Mouse (Mus musculus) mesoderm, embryonic 11.5 days (tissue): ENCODE results near the gene Arrdc5.
A peak's percentile ranks its signal among the peaks of the same experiment; 100 is the strongest.
"Not testable (repeated sequence)": the region's sequence is repeated elsewhere in the genome, so short reads cannot be mapped to it uniquely, and the experiment has no call there.

Experiments
- DNase-seq: peaks from one replicate; pipeline ENCODE4 v3.0.0-alpha.2; 2012; ENCODE audit warnings: low read depth, low spot score

Gene Arrdc5

DNA sequence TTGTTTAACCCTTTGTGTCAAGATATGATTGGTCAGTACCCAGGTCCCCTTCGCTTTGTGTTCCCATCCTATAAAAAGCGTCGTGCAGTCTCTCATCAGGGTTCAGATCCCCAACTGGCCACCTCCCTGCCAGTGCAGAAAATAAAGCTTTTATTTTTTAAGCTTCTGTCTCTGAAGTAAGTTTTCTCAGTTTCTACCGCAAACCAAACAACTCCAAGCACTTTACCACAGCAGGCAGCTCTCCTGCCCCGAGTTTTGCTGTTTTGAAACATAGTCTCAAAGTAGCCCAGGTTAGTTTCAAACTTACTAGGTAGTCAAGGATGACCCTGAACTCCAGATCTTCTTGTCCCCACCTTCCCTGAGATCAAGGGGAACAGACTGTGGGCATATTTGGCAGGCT, 21.7 kb downstream of the Arrdc5 start:
- no peak for DNase-seq

- DNase-seq, result no peak
Observed at GRCm38 (mm10) chr17:56277567-56277893, 22.6 kb downstream of the Arrdc5 start.

GRCm38 (mm10) chr17:56276643-56277566, 23.2 kb downstream of the Arrdc5 start, which contains the start of gene Ticam1:
Gene Ticam1 (minus strand): TSS chr17:56276786.
- peak; percentile 99 for DNase-seq

DNA sequence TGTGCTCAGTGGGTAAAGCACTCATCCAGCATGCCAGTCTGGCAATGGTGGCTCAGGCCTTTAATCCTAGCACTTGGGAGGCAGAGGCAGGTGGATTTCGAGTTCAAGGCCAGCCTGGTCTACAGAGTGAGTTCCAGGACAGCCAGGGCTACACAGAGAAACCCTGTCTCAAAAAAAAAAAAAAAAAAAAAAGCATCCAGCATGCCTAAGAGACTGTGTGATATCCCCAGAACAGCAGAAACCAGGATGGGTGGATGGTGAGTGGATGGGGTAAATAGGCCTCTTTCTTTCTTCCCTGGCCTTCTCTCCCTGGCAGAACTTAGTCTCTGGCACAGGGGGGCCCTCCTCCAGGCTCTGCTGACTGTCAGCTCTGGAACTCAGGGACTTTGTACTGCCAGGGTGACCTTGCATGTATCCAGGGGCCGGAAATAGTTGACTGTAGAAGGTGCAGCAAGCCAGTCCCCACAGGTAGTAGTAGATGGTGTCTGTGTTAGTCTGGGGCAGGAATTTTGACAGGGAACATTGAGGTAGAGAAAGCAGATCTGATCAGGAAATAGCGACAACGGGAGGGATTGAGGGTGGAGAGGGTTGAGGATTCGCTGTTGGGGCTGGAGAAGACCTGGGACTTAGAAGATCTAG, 24.1 kb downstream of the Arrdc5 start:
- no peak for DNase-seq

DNA sequence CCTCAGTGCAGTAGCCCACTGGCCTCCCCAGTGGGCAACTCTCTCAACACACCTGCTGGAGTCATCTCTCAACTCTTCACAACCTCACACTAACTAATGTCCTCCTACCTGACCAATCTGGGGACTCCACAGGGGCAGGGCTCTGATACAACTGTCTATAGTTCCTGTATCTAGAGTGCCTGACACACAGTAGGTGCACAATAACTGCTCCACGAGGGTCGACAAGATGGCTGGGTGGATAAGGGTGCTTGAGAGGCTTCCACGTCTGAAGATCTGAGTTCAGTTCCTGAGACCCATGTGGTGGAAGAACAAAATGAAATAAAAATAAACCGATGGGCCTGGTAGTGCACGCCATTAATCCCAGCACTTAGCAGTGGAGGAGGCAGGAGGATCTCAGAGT, 26.1 kb downstream of the Arrdc5 start:
- no peak for DNase-seq

DNA sequence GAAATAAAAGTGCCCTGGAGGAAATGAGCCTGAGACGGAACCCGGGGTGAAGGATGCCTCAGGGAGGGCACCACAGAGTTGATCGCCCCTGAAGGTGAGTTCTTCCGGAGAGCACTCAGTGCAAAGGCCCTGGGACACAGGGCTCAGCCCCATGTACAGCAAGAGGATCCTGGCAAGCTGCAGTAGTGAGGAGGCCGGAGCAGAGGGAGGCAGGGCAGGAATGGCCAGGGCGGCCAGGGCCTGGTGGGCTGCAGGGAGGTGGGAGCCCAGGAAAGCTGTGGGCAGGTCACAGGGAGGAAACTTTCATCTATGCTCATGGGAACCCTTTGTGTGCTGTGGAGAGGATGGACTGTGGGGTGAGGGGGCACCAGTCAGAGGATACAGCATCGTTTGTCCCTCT, 26.6 kb downstream of the Arrdc5 start:
- DNase-seq, result no peak

- no peak for DNase-seq
Observed at GRCm38 (mm10) chr17:56272644-56273043, 27.4 kb downstream of the Arrdc5 start.

GRCm38 (mm10) chr17:56271609-56272253, 28.4 kb downstream of the Arrdc5 start:
- no peak for DNase-seq

DNA sequence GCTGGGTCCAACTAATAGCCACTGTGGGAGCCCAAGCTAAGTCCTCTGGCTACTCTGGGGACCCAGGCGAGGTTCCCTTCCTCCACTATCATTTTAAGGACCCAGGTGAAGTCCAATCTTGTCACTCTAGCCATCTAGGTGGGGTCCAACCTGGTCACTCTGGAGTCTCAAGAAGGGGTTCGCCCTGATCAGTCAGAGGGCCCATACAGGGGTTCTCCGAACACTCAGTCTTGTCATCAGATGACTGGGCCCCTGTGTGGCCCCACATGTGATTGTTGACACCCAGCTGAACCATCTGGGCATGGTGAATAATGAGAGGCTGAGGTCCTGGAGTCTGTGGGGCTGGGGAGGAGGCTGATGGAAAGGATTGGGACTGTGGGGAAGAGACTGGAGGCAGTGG, 30.3 kb downstream of the Arrdc5 start:
- no peak for DNase-seq

GRCm38 (mm10) chr17:56269153-56269630, 30.9 kb downstream of the Arrdc5 start:
- peak; percentile 72 for DNase-seq

DNA sequence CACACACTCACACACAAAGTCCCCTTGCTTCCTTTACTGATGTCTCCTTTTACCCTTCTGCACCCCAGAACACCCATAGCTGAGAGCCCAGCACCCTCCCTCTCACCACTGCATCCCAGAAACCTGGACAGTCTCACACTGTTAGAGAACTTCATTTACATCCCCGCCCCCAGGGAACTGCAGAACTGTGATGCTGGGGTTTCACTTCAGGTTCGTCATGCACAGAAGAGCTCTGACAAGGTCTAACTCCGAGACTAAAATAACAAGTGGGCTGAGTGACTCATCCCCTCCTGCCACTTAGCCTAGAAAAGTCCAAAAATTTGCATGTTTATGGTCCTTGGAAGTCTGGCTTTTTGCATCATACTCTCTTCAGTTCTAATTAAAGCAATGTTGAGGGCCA, 33.8 kb downstream of the Arrdc5 start:
- no peak for DNase-seq

- DNase-seq, result no peak
Observed at GRCm38 (mm10) chr17:56265869-56266268, 34.2 kb downstream of the Arrdc5 start.

DNA sequence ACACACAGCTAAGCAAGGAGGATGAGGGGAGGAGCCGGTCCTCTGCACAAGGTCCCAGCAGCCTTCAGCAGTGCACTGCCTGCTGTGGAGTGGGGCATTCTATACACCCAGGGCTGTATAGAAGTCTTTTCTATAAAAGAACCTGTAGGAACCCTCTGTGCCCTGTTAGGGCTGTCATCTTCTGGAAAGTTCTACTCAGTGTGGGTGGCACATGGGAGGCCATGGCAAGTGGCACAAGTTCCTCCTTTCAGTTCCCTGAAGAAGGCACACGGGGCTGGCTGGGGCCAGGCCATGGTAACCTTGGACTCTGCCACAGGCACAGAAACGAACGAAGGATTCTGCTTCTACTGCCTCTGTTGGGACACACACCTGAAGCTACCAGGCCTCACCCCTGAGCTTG, 35.1 kb downstream of the Arrdc5 start:
- DNase-seq, result no peak

GRCm38 (mm10) chr17:56264020-56264419, 36.1 kb downstream of the Arrdc5 start:
- DNase-seq, result peak; percentile 83

- no peak for DNase-seq
Observed at GRCm38 (mm10) chr17:56262645-56263094, 37.4 kb downstream of the Arrdc5 start.

DNA sequence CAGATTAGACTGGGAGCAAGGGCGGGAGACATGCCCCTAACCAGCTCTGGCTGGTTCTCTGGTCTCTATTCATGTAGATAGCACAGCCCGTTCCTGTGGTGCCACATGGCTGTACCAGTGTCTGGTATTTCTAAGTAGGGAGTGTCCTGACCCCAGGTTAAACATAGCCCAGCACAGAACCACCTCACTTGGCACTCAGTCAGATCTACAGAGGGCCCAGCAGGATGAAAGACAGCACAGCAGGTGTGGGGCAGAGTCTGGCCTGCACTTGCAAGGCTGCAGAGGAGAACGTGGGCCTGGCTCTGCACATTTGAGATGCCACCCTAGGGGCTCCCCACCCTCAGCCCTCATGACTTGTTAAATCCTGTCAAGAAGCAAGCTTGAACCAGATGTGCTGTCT, 38.9 kb downstream of the Arrdc5 start:
- DNase-seq, result no peak

DNA sequence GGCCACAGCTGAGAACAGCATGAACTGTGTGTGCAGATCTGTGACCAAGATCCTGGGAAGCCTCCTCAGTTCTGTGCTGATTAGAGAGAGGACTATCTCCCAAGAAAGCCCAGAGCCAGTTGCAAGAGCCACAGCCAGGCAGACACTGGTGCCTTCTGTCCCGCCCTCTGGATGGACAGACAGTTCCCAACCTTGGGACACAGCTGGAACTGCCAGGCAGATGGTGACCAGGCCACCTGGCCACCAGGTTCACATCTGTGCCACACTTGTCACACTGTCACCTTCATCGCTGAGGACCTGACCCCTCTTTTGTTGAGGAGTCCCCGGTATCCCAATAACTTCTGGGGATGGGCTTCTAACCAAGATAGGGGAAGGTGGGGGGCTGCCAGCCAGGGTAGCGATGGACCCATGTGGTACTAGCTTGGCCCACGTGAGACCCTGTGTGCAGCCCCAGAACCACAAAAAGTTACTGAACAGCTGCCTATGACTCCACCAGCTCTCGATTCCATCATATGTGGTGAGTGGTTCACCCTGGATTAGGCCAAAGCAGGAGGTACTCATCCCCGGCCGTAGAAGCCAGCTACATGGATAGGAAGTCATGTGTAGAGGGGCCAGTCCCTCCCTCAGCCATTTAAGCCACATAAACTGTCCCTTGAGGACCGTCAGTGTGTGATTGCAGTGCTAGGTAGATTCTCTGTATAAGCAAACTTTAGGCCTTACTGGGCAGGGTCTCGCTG, 40.6 kb downstream of the Arrdc5 start:
- DNase-seq, result no peak

GRCm38 (mm10) chr17:56258812-56259211, 41.3 kb downstream of the Arrdc5 start:
- not testable (repeated sequence) for DNase-seq

DNA sequence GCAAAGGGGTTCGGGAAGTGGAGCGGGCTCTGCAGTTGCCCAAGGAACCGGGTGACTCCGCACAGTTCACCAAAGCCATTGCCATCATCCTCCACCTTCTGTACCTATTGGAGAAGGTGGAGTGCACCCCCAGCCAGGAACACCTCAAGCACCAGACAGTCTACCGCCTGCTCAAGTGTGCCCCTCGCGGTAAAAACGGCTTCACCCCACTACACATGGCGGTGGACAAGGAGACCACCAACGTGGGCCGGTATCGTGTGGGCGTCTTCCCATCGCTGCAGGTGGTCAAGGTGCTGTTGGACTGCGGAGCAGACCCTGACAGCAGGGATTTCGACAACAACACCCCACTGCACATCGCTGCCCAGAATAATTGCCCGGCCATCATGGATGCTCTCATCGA, 41.8 kb downstream of the Arrdc5 start:
- not testable (repeated sequence) for DNase-seq

- no peak for DNase-seq
Observed at GRCm38 (mm10) chr17:56257181-56257894, 42.7 kb downstream of the Arrdc5 start.
